Mouse (Mus musculus): ENCODE data around the gene Tead3.

GRCm38 (mm10) chr17:28323786-28324185 is 26.8 kb downstream of the Tead3 start:
- TF ChIP-seq CTCF (IDR thresholded peaks at IDR 0.05) = no peak
- no peak for TF ChIP-seq POLR2A (IDR thresholded peaks at IDR 0.05; ENCODE audit: insufficient read depth, low read depth, low read length)
